Mouse (Mus musculus): ENCODE data around the gene Slc17a7. TPM values are rescaled to one million over a fixed set of nuclear protein-coding genes. Genes with fewer than 3 reads are reported as not detected.
"Not testable (repeated sequence)": the region's sequence is repeated elsewhere in the genome, so short reads cannot be mapped to it uniquely, and the experiment has no call there.

Gene Slc17a7
- total RNA-seq, 2 experiments from 2014 or later, result not detected

GRCm38 (mm10) chr7:45168656-45169055, 4.9 kb downstream of the Slc17a7 start:
- ATAC-seq (replicated peaks; ENCODE audit: low FRiP score, low TSS enrichment, poor library complexity, severe bottlenecking), result no peak

- no peak for ATAC-seq (replicated peaks; ENCODE audit: low FRiP score, low TSS enrichment, poor library complexity, severe bottlenecking)
Observed at GRCm38 (mm10) chr7:45169495-45169894, 5.7 kb downstream of the Slc17a7 start.

GRCm38 (mm10) chr7:45172974-45173373, 9.2 kb downstream of the Slc17a7 start:
- peak; percentile 10; the same call in 1 of the 2 replicates for ATAC-seq (replicated peaks; ENCODE audit: low FRiP score, low TSS enrichment, poor library complexity, severe bottlenecking)

GRCm38 (mm10) chr7:45173772-45174171, 10.0 kb downstream of the Slc17a7 start:
- ATAC-seq (replicated peaks; ENCODE audit: low FRiP score, low TSS enrichment, poor library complexity, severe bottlenecking), result not testable (repeated sequence)

- ATAC-seq (replicated peaks; ENCODE audit: low FRiP score, low TSS enrichment, poor library complexity, severe bottlenecking), result no peak
Observed at GRCm38 (mm10) chr7:45174567-45175280, 11.0 kb downstream of the Slc17a7 start.

GRCm38 (mm10) chr7:45175398-45175797, 11.6 kb downstream of the Slc17a7 start:
- no peak for ATAC-seq (replicated peaks; ENCODE audit: low FRiP score, low TSS enrichment, poor library complexity, severe bottlenecking)

GRCm38 (mm10) chr7:45175929-45176328, 12.2 kb downstream of the Slc17a7 start:
- no peak for ATAC-seq (replicated peaks; ENCODE audit: low FRiP score, low TSS enrichment, poor library complexity, severe bottlenecking)

- ATAC-seq (replicated peaks; ENCODE audit: low FRiP score, low TSS enrichment, poor library complexity, severe bottlenecking), result no peak
Observed at GRCm38 (mm10) chr7:45176356-45176755, 12.6 kb downstream of the Slc17a7 start.

GRCm38 (mm10) chr7:45178550-45178949, 14.8 kb downstream of the Slc17a7 start:
- ATAC-seq (replicated peaks; ENCODE audit: low FRiP score, low TSS enrichment, poor library complexity, severe bottlenecking), result no peak

GRCm38 (mm10) chr7:45179469-45179868, 15.7 kb downstream of the Slc17a7 start, which contains the start of gene Gfy:
Gene Gfy, minus strand, starts transcription at chr7:45179569.
- no peak for ATAC-seq (replicated peaks; ENCODE audit: low FRiP score, low TSS enrichment, poor library complexity, severe bottlenecking)

GRCm38 (mm10) chr7:45180896-45181477, 17.2 kb downstream of the Slc17a7 start, which contains the start of gene Pth2:
Gene Pth2, plus strand, starts transcription at chr7:45180995.
- no peak for ATAC-seq (replicated peaks; ENCODE audit: low FRiP score, low TSS enrichment, poor library complexity, severe bottlenecking)

GRCm38 (mm10) chr7:45181540-45181939, 17.8 kb downstream of the Slc17a7 start:
- peak; percentile 11; the same call in 1 of the 2 replicates for ATAC-seq (replicated peaks; ENCODE audit: low FRiP score, low TSS enrichment, poor library complexity, severe bottlenecking)

GRCm38 (mm10) chr7:45182199-45182601, 18.5 kb downstream of the Slc17a7 start:
- peak; percentile 93 for ATAC-seq (replicated peaks; ENCODE audit: low FRiP score, low TSS enrichment, poor library complexity, severe bottlenecking)

- ATAC-seq (replicated peaks; ENCODE audit: low FRiP score, low TSS enrichment, poor library complexity, severe bottlenecking), result no peak
Observed at GRCm38 (mm10) chr7:45182606-45183005, 18.9 kb downstream of the Slc17a7 start.

- ATAC-seq (replicated peaks; ENCODE audit: low FRiP score, low TSS enrichment, poor library complexity, severe bottlenecking), result no peak
Observed at GRCm38 (mm10) chr7:45183672-45184071, 19.9 kb downstream of the Slc17a7 start.

GRCm38 (mm10) chr7:45185921-45186320, 22.2 kb downstream of the Slc17a7 start:
- ATAC-seq (replicated peaks; ENCODE audit: low FRiP score, low TSS enrichment, poor library complexity, severe bottlenecking), result no peak

GRCm38 (mm10) chr7:45189600-45189999, 25.9 kb downstream of the Slc17a7 start:
- no peak for ATAC-seq (replicated peaks; ENCODE audit: low FRiP score, low TSS enrichment, poor library complexity, severe bottlenecking)

GRCm38 (mm10) chr7:45190186-45190585, 26.4 kb downstream of the Slc17a7 start:
- 0 out of 2 replicates have a peak, but pooled peaks have one; percentile 17 for ATAC-seq (replicated peaks; ENCODE audit: low FRiP score, low TSS enrichment, poor library complexity, severe bottlenecking)

GRCm38 (mm10) chr7:45191161-45191560, 27.4 kb downstream of the Slc17a7 start:
- no peak for ATAC-seq (replicated peaks; ENCODE audit: low FRiP score, low TSS enrichment, poor library complexity, severe bottlenecking)

GRCm38 (mm10) chr7:45191803-45192363, 28.1 kb downstream of the Slc17a7 start:
- ATAC-seq (replicated peaks; ENCODE audit: low FRiP score, low TSS enrichment, poor library complexity, severe bottlenecking), result peak; percentile 27; the same call in 1 of the 2 replicates

Measured in megakaryocyte-erythroid progenitor cell, adult 5-6 weeks (primary cell).